Mouse (Mus musculus) brain, adult 10 weeks (tissue): ENCODE results near the gene Gm4353. TPM values are rescaled to one million over a fixed set of nuclear protein-coding genes. Genes with fewer than 3 reads are reported as not detected.

Experiments used
- polyA plus RNA-seq: library from polyadenylated mRNA; stranded (reverse); fragments of 350-450 nt; fragmentation: Illumina TruSeq; extraction: RNeasy Lipid Tissue Mini Kit (QIAGEN cat#74804); gene quantifications from one replicate; pipeline ENCODE4 v1.2.3, GENCODE M21; 2015; ENCODE audit warnings: low read depth, low replicate concordance

Gm4353 gene
- not detected for polyA plus RNA-seq

DNA sequence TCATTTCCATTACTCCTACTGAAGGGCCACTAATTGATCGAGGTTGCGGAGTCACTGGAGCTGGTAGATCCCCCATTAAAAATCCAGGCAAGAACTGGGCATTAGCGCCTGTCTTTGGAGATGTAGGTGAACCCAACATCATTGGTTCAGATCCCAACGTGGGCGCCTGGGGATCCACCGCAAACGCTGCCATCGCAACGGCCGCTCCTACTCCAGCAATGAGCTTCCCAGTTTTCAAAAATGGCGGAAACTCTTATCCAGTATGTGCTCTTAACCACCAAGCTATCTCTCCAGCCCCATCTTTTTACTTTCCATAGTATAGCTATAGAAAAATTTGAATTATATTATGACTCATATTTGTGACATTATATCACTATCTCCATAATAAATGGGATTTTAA is at the start of gene Gm4353:
Gene Gm4353, minus strand, starts transcription at position 270 of the 400 bp plus-strand sequence.

DNA sequence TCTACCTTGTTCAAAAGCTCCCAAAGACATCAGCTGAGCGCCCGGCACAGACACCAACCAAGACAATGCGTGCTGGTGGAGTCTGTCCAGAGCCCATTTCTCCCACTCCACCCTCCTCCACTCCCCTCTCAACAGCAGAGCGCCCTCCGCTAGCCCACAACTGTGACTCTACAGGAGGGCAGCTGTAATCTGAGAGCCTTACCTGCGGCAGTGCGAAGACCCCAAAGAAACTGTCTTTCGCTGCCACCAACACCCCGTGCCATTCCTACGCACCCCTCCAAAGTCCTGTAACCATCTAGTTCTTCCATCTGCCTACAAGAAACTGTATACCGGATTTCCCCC is 45.3 kb downstream of the Gm4353 start, which contains the start of gene 1110004F10Rik:
Gene 1110004F10Rik, plus strand, starts transcription at position 202 of the 342 bp plus-strand sequence.

DNA sequence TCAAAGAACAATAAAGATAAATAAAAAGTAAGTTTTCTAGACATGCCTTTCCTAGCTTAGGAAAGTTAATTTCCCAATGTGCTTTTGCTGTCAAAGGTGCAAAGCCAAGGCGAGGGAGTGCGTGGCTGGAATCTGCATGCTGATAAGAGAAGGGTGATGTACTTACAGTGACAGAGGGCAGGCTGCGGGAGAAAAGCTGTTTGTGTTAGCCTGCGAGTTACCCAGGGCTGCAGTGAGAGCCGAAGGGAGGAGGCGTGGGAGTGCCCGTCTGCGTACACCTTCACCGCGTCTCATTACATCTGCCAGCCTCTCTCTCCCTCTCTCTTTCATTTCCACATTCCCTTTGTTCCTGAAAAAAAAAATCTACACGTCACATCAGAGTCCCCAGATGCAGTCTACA is 45.9 kb downstream of the Gm4353 start, which contains the start of gene Sox6:
Gene Sox6, minus strand, starts transcription at position 286 of the 400 bp plus-strand sequence.

Other genes with a start within 250 kb of the Gm4353 start
- 10.9 TPM for gene Sox6, start 45.8 kb downstream of the Gm4353 start, polyA plus RNA-seq
- gene 1110004F10Rik, start 45.2 kb downstream of the Gm4353 start, polyA plus RNA-seq: 173 TPM
- gene Plekha7, start 223.7 kb upstream of the Gm4353 start, polyA plus RNA-seq: 18.4 TPM
- gene Rps13, start 249.6 kb upstream of the Gm4353 start, polyA plus RNA-seq: 793 TPM